Mouse (Mus musculus) stomach, embryonic 16.5 days (tissue): ENCODE data around the gene Grhl1. TPM values are rescaled to one million over a fixed set of nuclear protein-coding genes. Genes with fewer than 3 reads are reported as not detected.

Experiments used
- ATAC-seq: fragments of 200-750 bp; cut with Nextera tagmentation; 2 replicates; pipeline ENCODE4 v1.8.0; 2017; ENCODE audit warnings: moderate number of reproducible peaks, moderate TSS enrichment; ENCODE audit not compliant: insufficient read depth, low FRiP score
- H3K27ac ChIP-seq: fragments of 300-500 bp; sonication (generic); 2 replicates; pipeline ENCODE4 v1.5.1; 2014; ENCODE audit warnings: low read length
- H3K27me3 ChIP-seq: fragments of 300-500 bp; sonication (generic); 2 replicates; pipeline ENCODE4 v1.6.1; 2014; ENCODE audit warnings: low read length, control low read depth, mixed read lengths; ENCODE audit not compliant: control insufficient read depth, insufficient read depth
- H3K36me3 ChIP-seq: fragments of 300-500 bp; sonication (generic); 2 replicates; pipeline ENCODE4 v1.6.1; 2014; ENCODE audit warnings: low read length; ENCODE audit not compliant: control insufficient read depth, insufficient read depth
- H3K4me1 ChIP-seq: fragments of 300-500 bp; sonication (generic); 2 replicates; pipeline ENCODE4 v1.6.1; 2014; ENCODE audit warnings: low read length, control low read depth, mixed read lengths; ENCODE audit not compliant: control insufficient read depth, insufficient read depth
- H3K4me2 ChIP-seq: fragments of 300-500 bp; sonication (generic); 2 replicates; pipeline ENCODE4 v1.6.1; 2014; ENCODE audit warnings: low read depth, low read length, mixed read lengths
- H3K4me3 ChIP-seq: fragments of 300-500 bp; sonication (generic); replicated peaks from 2 replicates; pipeline ENCODE4 v1.5.1; 2014; ENCODE audit warnings: mild to moderate bottlenecking, low read length
- H3K9ac ChIP-seq: fragments of 300-500 bp; sonication (generic); 2 replicates; pipeline ENCODE4 v1.6.1; 2014; ENCODE audit warnings: low read length
- H3K9me3 ChIP-seq: fragments of 300-500 bp; sonication (generic); replicated peaks from 2 replicates; pipeline ENCODE4 v1.6.1; 2016; ENCODE audit warnings: low read length, control low read depth; ENCODE audit not compliant: control insufficient read depth
- WGBS: fragments of 180-500 bp; shearing (Covaris S2); extraction: QIAGEN DNeasy Blood & Tissue Kit; methylation state at CpG from one replicate; pipeline ENCODE4 v1.1.7; 2014; 5-methylcytosine and 5-hydroxymethylcytosine counted together
- polyA plus RNA-seq: library from polyadenylated mRNA; unstranded; fragments of >200 nt; fragmentation: Nextera tagmentation; extraction: Ambion mirVana; gene quantifications from 2 replicates; pipeline ENCODE4 v1.2.1, GENCODE M21; 2015

Gene Grhl1
- polyA plus RNA-seq, 1 experiment from 2014 or later: 16.3 TPM

DNA sequence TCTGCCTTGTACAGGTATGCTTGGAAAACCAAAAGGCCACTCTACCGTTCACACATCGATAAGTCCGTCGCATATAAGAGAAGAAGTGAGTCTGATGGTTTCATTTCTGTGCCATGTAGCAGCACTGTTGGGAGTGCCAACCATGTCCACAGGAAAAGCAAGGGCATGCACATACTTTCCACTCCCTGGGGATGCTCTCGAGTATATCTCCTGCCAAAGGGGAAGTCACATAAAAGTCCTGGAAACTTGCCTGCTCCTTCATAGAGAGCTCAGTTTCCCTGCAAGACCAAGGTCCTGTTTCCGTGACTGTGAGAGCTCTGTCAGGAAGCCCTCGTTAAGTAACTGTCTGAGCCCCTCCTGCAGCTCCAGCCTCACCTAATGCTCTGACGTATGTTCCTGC is 16.1 kb upstream of the Grhl1 start:
- Histone ChIP-seq H3K4me1 (no peaks in the 10 kb centered on the region), H3K4me2 (no peak overlapping the region), H3K9ac (no peak overlapping the region), H3K27ac (no peak overlapping the region), H3K36me3 (peaks cover 5% of the 10 kb centered on the region), H3K27me3 (no peaks in the 10 kb centered on the region), H3K4me3 (no peak overlapping the region), H3K9me3 (no peaks in the 10 kb centered on the region)
- 73% methylated on average over 8 of the region's 8 CpGs for WGBS
- no peak for ATAC-seq

DNA sequence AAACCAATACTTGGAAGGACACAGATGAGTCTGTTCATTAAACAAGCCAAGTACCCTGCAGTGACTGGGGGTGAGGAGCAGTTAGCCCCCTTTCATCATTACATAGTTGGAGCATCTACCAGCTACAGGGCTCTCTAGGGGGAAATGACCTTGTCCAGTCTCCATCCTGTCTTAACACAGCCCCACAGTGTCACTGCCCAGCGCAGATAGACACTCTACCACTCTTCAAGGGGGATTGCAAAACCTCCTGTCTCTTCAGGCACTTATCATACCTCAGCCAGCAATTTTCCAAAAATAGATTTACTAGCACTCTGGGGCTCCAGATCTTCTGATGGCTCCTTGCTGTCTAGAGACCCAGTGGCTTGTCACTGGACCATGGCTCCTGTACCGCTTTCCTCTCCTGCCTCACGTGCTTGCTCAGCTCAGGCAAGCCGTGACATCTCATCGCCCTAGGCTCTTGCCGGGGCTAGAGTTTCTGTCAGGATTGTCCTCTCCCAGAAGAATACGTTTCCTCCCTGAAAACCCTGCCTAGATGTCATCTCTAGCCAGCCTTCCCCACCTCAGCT is 8.6 kb upstream of the Grhl1 start:
- ATAC-seq: no peak
- no peaks in the 10 kb centered on the region for H3K4me1 ChIP-seq
- no peaks in the 10 kb centered on the region for H3K27me3 ChIP-seq
- no peak overlapping the region for H3K27ac ChIP-seq
- WGBS: 84% methylated on average over 7 of the region's 7 CpGs
- H3K4me3 ChIP-seq: no peak overlapping the region
- no peaks in the 10 kb centered on the region for H3K9me3 ChIP-seq
- no peak overlapping the region for H3K9ac ChIP-seq
- H3K4me2 ChIP-seq: no peak overlapping the region
- H3K36me3 ChIP-seq: peaks cover 4% of the 10 kb centered on the region

DNA sequence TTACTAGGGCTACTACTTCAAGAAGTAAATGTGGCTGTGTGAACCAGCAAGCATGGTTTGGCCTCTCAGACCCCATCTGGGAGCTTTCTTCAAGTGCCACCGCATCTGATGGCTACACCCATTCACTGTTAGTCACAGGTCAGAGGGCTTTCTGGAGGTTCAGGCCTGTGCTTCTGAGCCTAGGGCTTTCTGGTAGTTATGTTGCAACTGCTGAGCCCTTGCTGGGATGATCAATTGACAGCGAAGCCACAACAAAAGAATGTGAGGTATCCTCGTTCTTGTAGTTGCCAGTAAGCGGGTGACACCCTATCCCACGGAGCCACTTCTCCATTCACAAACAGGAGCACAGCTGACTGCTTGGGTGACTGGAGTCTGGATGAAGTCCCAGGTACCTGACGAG is 6.8 kb upstream of the Grhl1 start:
- Histone ChIP-seq H3K9ac (no peak overlapping the region), H3K9me3 (no peaks in the 10 kb centered on the region), H3K27me3 (no peaks in the 10 kb centered on the region), H3K4me3 (no peak overlapping the region), H3K4me1 (no peaks in the 10 kb centered on the region), H3K36me3 (no peaks in the 10 kb centered on the region), H3K27ac (no peak overlapping the region), H3K4me2 (no peak overlapping the region)
- 72% methylated on average over 6 of the region's 6 CpGs for WGBS
- ATAC-seq: no peak

DNA sequence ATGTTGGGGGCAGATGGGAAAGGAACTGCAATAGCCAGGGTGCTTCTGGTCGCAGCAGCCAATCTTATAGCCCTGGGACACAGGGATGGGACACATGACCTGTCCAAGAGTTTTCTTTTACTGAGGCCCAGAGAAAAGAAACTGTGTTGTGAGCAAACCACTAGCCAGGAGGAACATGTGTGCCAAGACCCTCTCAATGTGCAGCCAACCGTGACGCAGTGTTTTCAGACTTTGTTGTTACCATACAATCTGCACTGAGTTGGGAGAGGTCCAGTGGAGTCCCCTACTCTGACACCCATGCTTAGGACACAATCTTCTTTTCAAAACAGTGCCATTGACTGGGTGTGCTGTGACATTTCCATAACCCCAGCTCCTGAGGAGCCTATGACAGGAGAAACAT is 4.5 kb upstream of the Grhl1 start:
- ATAC-seq: no peak
- Histone ChIP-seq H3K4me1 (no peaks in the 10 kb centered on the region), H3K9me3 (no peaks in the 10 kb centered on the region), H3K27ac (no peak overlapping the region), H3K9ac (no peak overlapping the region), H3K4me3 (no peak overlapping the region), H3K4me2 (no peak overlapping the region), H3K27me3 (peaks cover 7% of the 10 kb centered on the region; the same call in 1 of the 2 replicates), H3K36me3 (no peaks in the 10 kb centered on the region)
- WGBS: 87% methylated on average over 3 of the region's 3 CpGs

DNA sequence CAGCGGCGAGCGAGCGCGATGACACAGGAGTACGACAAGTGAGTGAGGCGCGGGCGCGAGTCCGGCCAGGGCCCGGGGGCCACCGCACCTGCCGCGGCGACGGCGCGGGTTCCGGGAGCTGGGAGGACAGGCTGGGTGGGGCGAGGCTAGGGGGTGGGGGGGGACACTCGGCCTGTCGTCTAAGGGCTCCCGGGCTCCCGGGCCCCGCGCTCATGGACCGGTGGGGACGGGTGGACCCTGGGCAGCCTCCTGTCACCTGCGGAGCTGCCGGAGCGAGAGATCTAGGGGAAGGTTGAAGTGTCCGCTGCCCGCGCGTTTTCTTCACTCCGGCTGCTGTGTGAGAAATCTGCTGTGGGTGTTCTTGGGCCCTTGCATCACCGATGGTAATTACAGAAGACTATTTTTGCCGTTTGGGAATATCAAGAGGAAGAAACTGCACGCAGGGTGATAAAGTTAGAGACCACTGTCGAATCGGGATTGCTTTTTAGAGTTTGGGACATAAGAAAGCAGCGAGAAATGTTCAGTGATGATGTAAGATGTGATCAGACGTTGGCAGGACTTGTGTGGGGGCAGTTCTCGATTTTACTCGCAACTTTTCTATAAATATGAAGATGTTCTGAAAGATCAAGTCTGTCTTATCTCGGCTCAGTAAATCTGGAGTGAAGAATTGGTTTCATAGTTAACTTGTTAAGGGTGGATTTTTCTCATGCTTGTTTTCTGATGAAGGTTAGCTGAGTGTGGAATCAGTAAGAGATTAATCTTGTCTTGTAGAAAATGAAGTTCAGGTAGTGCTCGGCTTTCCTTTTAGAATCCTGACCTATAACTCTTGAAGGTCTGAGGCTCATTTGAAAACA is 565 bp downstream of the Grhl1 start:
- peak; percentile 18 for ATAC-seq
- Histone ChIP-seq H3K4me2 (peak overlapping the region; percentile 61), H3K4me3 (peak overlapping the region; percentile 66), H3K36me3 (no peaks in the 10 kb centered on the region), H3K9me3 (no peaks in the 10 kb centered on the region), H3K4me1 (peaks cover 7% of the 10 kb centered on the region), H3K27me3 (peaks cover 7% of the 10 kb centered on the region; the same call in 1 of the 2 replicates), H3K27ac (peak overlapping the region; percentile 30; the same call in 1 of the 2 replicates), H3K9ac (peak overlapping the region; percentile 74)
- WGBS: 4% methylated on average over 48 of the region's 48 CpGs

DNA sequence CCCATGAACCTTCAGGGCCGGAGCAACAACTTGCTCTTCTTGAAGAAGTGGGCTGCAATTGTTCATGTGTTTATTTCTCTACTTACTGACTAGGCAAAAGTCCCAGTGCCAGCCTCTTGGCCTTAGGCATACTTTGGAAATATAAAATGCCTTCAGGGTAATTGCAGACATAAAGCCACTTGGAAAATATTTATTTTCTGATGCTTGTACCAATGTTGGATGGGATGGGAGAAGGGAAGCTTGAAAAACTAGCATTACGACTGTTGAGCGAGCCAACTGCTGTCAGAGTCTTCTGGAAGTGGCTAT is 1.1 kb downstream of the Grhl1 start:
- WGBS: 45% methylated on average over 3 of the region's 3 CpGs
- no peak for ATAC-seq

DNA sequence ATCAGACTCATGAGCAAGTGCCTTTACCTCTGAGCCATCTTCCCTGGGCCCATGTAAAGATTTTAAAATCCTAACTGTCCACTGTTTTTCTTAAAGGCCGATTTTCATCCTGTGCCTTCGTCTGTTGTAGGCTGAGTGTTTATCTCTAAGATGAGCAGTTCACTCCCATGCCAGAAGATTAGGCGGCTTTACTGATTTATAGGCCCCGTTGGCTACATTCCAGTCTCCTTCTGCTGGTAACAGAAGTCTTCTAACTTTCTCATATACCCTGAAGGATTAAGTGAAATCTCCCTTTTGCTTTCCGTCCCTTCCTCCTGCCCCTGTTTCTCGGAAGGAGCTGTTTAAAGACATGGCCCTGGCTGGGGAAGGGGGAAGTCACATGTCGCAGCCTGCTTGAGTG is 2.8 kb downstream of the Grhl1 start:
- H3K36me3 ChIP-seq: no peaks in the 10 kb centered on the region
- peak overlapping the region; percentile 22; the same call in 1 of the 2 replicates for H3K27ac ChIP-seq
- H3K4me2 ChIP-seq: peak overlapping the region; percentile 31
- peak overlapping the region; percentile 11 for H3K4me3 ChIP-seq
- H3K27me3 ChIP-seq: peaks cover 7% of the 10 kb centered on the region; the same call in 1 of the 2 replicates
- ATAC-seq: no peak
- 0 out of 2 replicates have a peak overlapping the region, but pooled peaks have one; percentile 13 for H3K9ac ChIP-seq
- H3K9me3 ChIP-seq: no peaks in the 10 kb centered on the region
- 21% methylated on average over 7 of the region's 7 CpGs for WGBS
- peaks cover 7% of the 10 kb centered on the region for H3K4me1 ChIP-seq

More for the DNA sequence above, 1.1 kb downstream of the Grhl1 start:
- H3K4me2 ChIP-seq: peak overlapping the region; percentile 61
- H3K27ac ChIP-seq: no peak overlapping the region; the same call in 1 of the 2 replicates
- peaks cover 7% of the 10 kb centered on the region for H3K4me1 ChIP-seq
- peaks cover 7% of the 10 kb centered on the region; the same call in 1 of the 2 replicates for H3K27me3 ChIP-seq
- peak overlapping the region; percentile 66 for H3K4me3 ChIP-seq
- H3K9me3 ChIP-seq: no peaks in the 10 kb centered on the region
- no peaks in the 10 kb centered on the region for H3K36me3 ChIP-seq
- no peak overlapping the region for H3K9ac ChIP-seq

DNA sequence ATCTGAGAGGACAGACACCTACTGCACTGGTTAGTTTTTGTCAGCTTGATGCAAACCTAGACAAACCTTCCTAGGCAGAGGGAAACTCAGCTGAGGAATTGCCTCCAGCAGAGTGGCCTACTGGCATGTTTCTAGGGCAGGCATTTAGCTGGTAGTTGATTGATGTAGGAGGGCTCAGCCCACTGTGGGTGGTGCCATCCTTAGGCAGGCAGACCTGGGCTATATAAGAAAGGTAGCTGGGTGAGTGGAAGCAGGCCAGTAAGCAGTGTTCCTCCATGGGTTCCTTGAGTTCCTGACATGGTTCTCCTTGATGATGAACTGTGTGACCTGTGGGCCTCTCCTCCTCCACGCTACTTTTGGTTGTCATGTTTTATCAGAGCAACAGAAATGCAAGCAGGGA is 8.4 kb downstream of the Grhl1 start:
- Histone ChIP-seq H3K9ac (no peak overlapping the region), H3K4me2 (no peak overlapping the region), H3K9me3 (no peaks in the 10 kb centered on the region), H3K4me1 (no peaks in the 10 kb centered on the region), H3K36me3 (no peaks in the 10 kb centered on the region), H3K27ac (no peak overlapping the region), H3K4me3 (no peak overlapping the region), H3K27me3 (no peaks in the 10 kb centered on the region)
- WGBS: 74% methylated on average over 1 of the region's 1 CpGs
- no peak for ATAC-seq

DNA sequence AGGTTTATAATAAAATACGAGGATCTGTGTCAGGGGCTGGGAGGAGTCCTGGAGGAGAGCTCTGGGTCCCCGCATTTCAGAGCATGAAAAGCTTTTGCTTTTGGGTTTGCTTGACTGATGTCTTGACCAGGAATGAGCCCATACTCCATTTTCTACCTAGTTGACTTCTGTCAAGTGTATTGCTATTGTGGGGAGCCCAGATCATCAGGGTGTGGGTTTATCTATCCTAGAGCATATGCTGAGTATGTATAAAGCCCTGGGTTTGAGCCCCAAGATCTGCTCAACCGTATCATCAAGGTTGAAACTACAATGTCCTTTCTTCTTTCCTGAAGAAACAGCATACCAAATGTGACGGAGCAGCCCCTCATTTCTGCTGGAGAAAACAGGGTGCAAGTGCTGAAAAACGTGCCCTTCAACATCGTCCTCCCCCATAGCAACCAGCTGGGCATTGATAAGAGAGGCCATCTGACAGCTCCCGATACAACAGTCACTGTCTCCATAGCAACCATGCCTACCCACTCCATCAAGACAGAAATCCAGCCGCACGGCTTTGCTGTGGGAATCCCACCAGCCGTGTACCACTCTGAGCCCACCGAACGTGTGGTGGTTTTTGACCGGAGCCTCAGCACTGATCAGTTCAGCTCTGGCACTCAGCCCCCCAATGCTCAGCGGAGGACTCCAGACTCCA is 9.1 kb downstream of the Grhl1 start:
- Histone ChIP-seq H3K4me1 (no peaks in the 10 kb centered on the region), H3K27ac (no peak overlapping the region), H3K4me2 (no peak overlapping the region), H3K27me3 (no peaks in the 10 kb centered on the region), H3K9ac (no peak overlapping the region), H3K9me3 (no peaks in the 10 kb centered on the region), H3K36me3 (no peaks in the 10 kb centered on the region), H3K4me3 (no peak overlapping the region)
- 73% methylated on average over 14 of the region's 14 CpGs for WGBS
- ATAC-seq: no peak
